Mouse (Mus musculus): ENCODE measurements around the gene Sae1. TPM values are rescaled to one million over a fixed set of nuclear protein-coding genes. Genes with fewer than 3 reads are reported as not detected.

The Sae1 gene
- polyA plus RNA-seq, 2 experiments = 55.6 to 89.3 TPM

- no peak overlapping the region for H3K4me3 ChIP-seq (ENCODE audit: insufficient read depth in 1 of 2, low read depth in 2 of 2, low read length in 2 of 2)
- peaks cover 33% of the 10 kb centered on the region for H3K36me3 ChIP-seq (replicated peaks; ENCODE audit: control insufficient read depth, insufficient read depth, low read depth)
- no peak overlapping the region for H3K27ac ChIP-seq
- ATAC-seq (ENCODE audit: insufficient read depth) (peak; percentile 72), DNase-seq (ENCODE audit: low read depth in 3 of 3, low spot score in 3 of 3) (peak in 2 of 3 experiments; percentile 69 to 75)
- H3K4me2 ChIP-seq (ENCODE audit: low read depth) = no peak overlapping the region
- no peaks in the 10 kb centered on the region for H3K27me3 ChIP-seq (ENCODE audit: control insufficient read depth, insufficient read depth, low read length)
- peaks cover 3 to 4% of the 10 kb centered on the region in 2 experiments; a peak in 2 of 4 replicates for H3K4me1 ChIP-seq (replicated peaks; ENCODE audit: control insufficient read depth in 2 of 2, insufficient read depth in 2 of 2, low read length in 1 of 2)
- H3K9ac ChIP-seq (replicated peaks) = no peak overlapping the region
- TF ChIP-seq EP300 (IDR thresholded peaks at IDR 0.05; ENCODE audit: low read depth) = peak; percentile 29; the same call in 1 of the 2 replicates
- TF ChIP-seq CTCF (IDR thresholded peaks at IDR 0.05; ENCODE audit: low read depth) = peak; percentile 88
- 23% methylated on average over 8 of the region's 8 CpGs for WGBS (ENCODE audit: insufficient replicate concordance)
- no peaks in the 10 kb centered on the region for H3K9me3 ChIP-seq (ENCODE audit: control insufficient read depth, low read length)
Measured at GRCm38 (mm10) chr7:16325920-16326606, 61.5 kb downstream of the Sae1 start.

- peaks cover 23% of the 10 kb centered on the region for H3K36me3 ChIP-seq (replicated peaks; ENCODE audit: control insufficient read depth, insufficient read depth, low read depth)
- DNase-seq (ENCODE audit: low read depth in 3 of 3, low spot score in 3 of 3) (no peak), ATAC-seq (ENCODE audit: insufficient read depth) (no peak)
- H3K9me3 ChIP-seq (ENCODE audit: control insufficient read depth, low read length) = no peaks in the 10 kb centered on the region
- no peaks in the 10 kb centered on the region for H3K27me3 ChIP-seq (ENCODE audit: control insufficient read depth, insufficient read depth, low read length)
- no peak overlapping the region for H3K27ac ChIP-seq
- H3K9ac ChIP-seq (replicated peaks) = no peak overlapping the region
- 87% methylated on average over 7 of the region's 7 CpGs for WGBS (ENCODE audit: insufficient replicate concordance)
- peaks cover 3 to 4% of the 10 kb centered on the region in 2 experiments; a peak in 2 of 4 replicates for H3K4me1 ChIP-seq (replicated peaks; ENCODE audit: control insufficient read depth in 2 of 2, insufficient read depth in 2 of 2, low read length in 1 of 2)
- no peak overlapping the region for H3K4me2 ChIP-seq (ENCODE audit: low read depth)
- no peak overlapping the region for H3K4me3 ChIP-seq (ENCODE audit: insufficient read depth in 1 of 2, low read depth in 2 of 2, low read length in 2 of 2)
- TF ChIP-seq EP300 (IDR thresholded peaks at IDR 0.05; ENCODE audit: low read depth) (no peak), CTCF (IDR thresholded peaks at IDR 0.05; ENCODE audit: low read depth) (no peak)
Measured at GRCm38 (mm10) chr7:16324661-16325060, 62.9 kb downstream of the Sae1 start.

GRCm38 (mm10) chr7:16320479-16320878 lies 67.1 kb downstream of the Sae1 start:
- no peak for DNase-seq (ENCODE audit: low read depth in 3 of 3, low spot score in 3 of 3)
- peaks cover under 1 to 3% of the 10 kb centered on the region in 2 experiments; a peak in 3 of 4 replicates for H3K4me1 ChIP-seq (replicated peaks; ENCODE audit: control insufficient read depth in 2 of 2, insufficient read depth in 2 of 2, low read length in 1 of 2)
- WGBS (ENCODE audit: insufficient replicate concordance) = 72% methylated on average over 6 of the region's 6 CpGs
- TF ChIP-seq EP300 (IDR thresholded peaks at IDR 0.05; ENCODE audit: low read depth) = no peak
- no peak for TF ChIP-seq CTCF (IDR thresholded peaks at IDR 0.05; ENCODE audit: low read depth)
- H3K9ac ChIP-seq (replicated peaks) = no peak overlapping the region
- no peak overlapping the region for H3K4me3 ChIP-seq (ENCODE audit: insufficient read depth in 1 of 2, low read depth in 2 of 2, low read length in 2 of 2)
- H3K9me3 ChIP-seq (ENCODE audit: control insufficient read depth, low read length) = no peaks in the 10 kb centered on the region
- H3K27me3 ChIP-seq (ENCODE audit: control insufficient read depth, insufficient read depth, low read length) = no peaks in the 10 kb centered on the region
- no peaks in the 10 kb centered on the region; the same call in 1 of the 2 replicates for H3K36me3 ChIP-seq (replicated peaks; ENCODE audit: control insufficient read depth, insufficient read depth, low read depth)
- no peak overlapping the region for H3K27ac ChIP-seq
- ATAC-seq (ENCODE audit: insufficient read depth) = no peak
- H3K4me2 ChIP-seq (ENCODE audit: low read depth) = no peak overlapping the region

GRCm38 (mm10) chr7:16319216-16319615 lies 68.4 kb downstream of the Sae1 start:
- Histone ChIP-seq H3K27ac (no peak overlapping the region), H3K27me3 (ENCODE audit: control insufficient read depth, insufficient read depth, low read length) (no peaks in the 10 kb centered on the region), H3K4me2 (ENCODE audit: low read depth) (no peak overlapping the region), H3K36me3 (replicated peaks; ENCODE audit: control insufficient read depth, insufficient read depth, low read depth) (no peaks in the 10 kb centered on the region; the same call in 1 of the 2 replicates), H3K4me1 (replicated peaks; ENCODE audit: control insufficient read depth in 2 of 2, insufficient read depth in 2 of 2, low read length in 1 of 2) (peaks cover 10 to 13% of the 10 kb centered on the region in 2 experiments), H3K4me3 (ENCODE audit: insufficient read depth in 1 of 2, low read depth in 2 of 2, low read length in 2 of 2) (no peak overlapping the region), H3K9me3 (ENCODE audit: control insufficient read depth, low read length) (no peaks in the 10 kb centered on the region), H3K9ac (replicated peaks) (no peak overlapping the region)
- ATAC-seq (ENCODE audit: insufficient read depth) = no peak
- DNase-seq (ENCODE audit: low read depth in 3 of 3, low spot score in 3 of 3) = no peak
- 81% methylated on average over 4 of the region's 4 CpGs for WGBS (ENCODE audit: insufficient replicate concordance)
- no peak for TF ChIP-seq CTCF (IDR thresholded peaks at IDR 0.05; ENCODE audit: low read depth)
- TF ChIP-seq EP300 (IDR thresholded peaks at IDR 0.05; ENCODE audit: low read depth) = no peak

- H3K36me3 ChIP-seq (replicated peaks; ENCODE audit: control insufficient read depth, insufficient read depth, low read depth) = no peaks in the 10 kb centered on the region; the same call in 1 of the 2 replicates
- no peak for ATAC-seq (ENCODE audit: insufficient read depth)
- 78% methylated on average over 14 of the region's 14 CpGs for WGBS (ENCODE audit: insufficient replicate concordance)
- no peaks in the 10 kb centered on the region for H3K9me3 ChIP-seq (ENCODE audit: control insufficient read depth, low read length)
- H3K27ac ChIP-seq = no peak overlapping the region
- no peak overlapping the region for H3K4me2 ChIP-seq (ENCODE audit: low read depth)
- no peak for DNase-seq (ENCODE audit: low read depth in 3 of 3, low spot score in 3 of 3)
- H3K9ac ChIP-seq (replicated peaks) = no peak overlapping the region
- TF ChIP-seq CTCF (IDR thresholded peaks at IDR 0.05; ENCODE audit: low read depth) (no peak), EP300 (IDR thresholded peaks at IDR 0.05; ENCODE audit: low read depth) (no peak)
- peaks cover 24 to 28% of the 10 kb centered on the region in 2 experiments for H3K4me1 ChIP-seq (replicated peaks; ENCODE audit: control insufficient read depth in 2 of 2, insufficient read depth in 2 of 2, low read length in 1 of 2)
- peaks cover 6% of the 10 kb centered on the region for H3K27me3 ChIP-seq (ENCODE audit: control insufficient read depth, insufficient read depth, low read length)
- H3K4me3 ChIP-seq (ENCODE audit: insufficient read depth in 1 of 2, low read depth in 2 of 2, low read length in 2 of 2) = no peak overlapping the region
Measured at GRCm38 (mm10) chr7:16317094-16317493, 70.5 kb downstream of the Sae1 start.
